Mouse (Mus musculus): Measurements from ENCODE around the gene Zfp646.
A peak's percentile ranks its signal among the peaks of the same experiment; 100 is the strongest.
"Not testable (repeated sequence)": the region's sequence is repeated elsewhere in the genome, so short reads cannot be mapped to it uniquely, and the experiment has no call there.

Gene Zfp646

GRCm38 (mm10) chr7:127885951-127886350 is 9.9 kb downstream of the Zfp646 start:
- DNase-seq: no peak

GRCm38 (mm10) chr7:127886551-127886950 is 10.5 kb downstream of the Zfp646 start:
- no peak for DNase-seq

DNA sequence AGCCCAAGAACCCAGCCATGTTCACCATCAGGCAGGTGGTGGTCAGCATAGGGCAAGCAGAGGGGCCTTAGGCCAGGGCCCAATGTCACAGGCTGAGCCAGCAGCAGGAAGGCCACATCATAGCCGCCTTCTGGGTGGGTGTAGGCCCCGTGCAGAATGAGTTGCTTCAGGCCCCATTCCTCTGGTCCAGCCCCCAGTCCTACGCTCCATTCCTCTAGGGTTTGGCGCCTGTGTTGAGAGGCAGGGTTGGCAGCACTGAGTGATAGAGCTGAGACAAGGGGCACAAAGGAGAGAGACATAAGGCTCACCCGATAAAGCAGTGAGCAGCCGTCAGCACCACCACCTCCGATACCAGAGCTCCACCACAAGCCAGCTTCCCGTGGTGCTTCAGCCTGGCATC is 11.2 kb downstream of the Zfp646 start:
- DNase-seq: no peak

DNA sequence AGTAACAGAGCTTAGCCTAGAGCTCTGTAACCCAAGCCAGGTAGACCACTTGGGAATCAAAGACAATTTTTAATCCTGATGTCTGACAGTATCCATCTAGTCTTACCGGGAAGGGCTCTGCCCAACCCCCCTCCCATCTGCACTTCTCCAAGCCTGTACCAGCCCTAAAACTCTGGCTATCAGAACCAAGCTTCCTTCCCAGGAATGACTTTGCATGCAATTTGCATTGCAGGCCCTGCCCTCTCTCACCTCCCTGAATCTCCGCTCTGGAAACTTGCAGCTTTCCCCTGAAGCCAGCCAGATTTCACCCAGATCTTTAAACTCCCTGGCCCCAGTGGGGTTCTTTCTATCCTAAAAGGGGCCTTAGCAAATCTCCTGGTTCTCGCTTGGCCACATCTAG is 11.8 kb downstream of the Zfp646 start:
- no peak for DNase-seq

- DNase-seq: no peak
Measured at GRCm38 (mm10) chr7:127888821-127889220, 12.8 kb downstream of the Zfp646 start.

GRCm38 (mm10) chr7:127890798-127891197 is 14.8 kb downstream of the Zfp646 start, which contains the start of gene Prss53:
Gene Prss53 (minus strand): TSS chr7:127890970.
- no peak for DNase-seq

DNA sequence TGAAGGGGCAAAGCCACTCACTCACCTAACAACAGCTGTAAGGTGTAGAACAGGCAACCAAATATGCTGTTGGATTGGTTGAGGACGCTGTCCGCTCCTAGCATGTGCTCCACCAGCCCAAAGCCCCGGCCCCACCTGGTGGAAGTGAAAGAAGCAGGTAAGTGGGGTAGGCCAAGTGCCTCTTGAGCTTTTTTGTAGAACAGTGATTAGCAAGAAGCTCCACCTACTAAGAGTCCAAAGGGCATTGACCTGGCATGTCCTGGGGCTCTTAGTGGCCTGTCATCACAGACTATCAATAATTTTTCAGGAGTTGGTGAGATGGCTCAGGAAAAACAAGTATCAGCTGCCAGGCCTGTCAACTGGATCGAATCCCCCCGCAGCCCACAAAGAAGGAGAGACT is 18.5 kb downstream of the Zfp646 start:
- no peak for DNase-seq

- peak; percentile 89 to 91 for DNase-seq
Measured at GRCm38 (mm10) chr7:127895442-127895841, 19.4 kb downstream of the Zfp646 start, which contains the start of the genes Gm21974 and Vkorc1. Gene Gm21974 (minus strand): TSS chr7:127895454. Gene Vkorc1 (minus strand): TSS chr7:127895617.

- DNase-seq: not testable (repeated sequence)
Measured at GRCm38 (mm10) chr7:127895891-127896290, 19.9 kb downstream of the Zfp646 start.

GRCm38 (mm10) chr7:127896384-127896783 is 20.4 kb downstream of the Zfp646 start:
- DNase-seq: peak; percentile 83 to 87

DNA sequence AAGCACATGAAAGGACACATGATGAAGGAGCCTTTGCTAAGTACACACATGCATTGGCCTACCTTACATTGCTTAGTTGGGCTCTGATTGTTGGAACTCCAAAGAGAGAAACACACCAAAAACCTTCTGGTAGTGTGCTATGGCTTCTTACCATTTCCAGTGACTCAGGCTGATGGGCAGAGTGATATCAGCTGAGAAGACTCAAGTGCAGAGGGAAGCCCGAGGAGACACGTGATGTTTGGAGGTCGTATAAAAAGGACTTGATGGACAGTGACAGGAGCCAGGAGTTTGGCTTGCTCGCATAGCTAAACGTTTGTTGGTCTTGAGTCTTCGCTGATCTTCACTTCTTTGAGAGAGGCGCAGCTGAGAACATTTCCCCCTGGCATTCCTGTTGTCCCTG is 21.5 kb downstream of the Zfp646 start:
- DNase-seq: no peak

GRCm38 (mm10) chr7:127898179-127898956 is 22.3 kb downstream of the Zfp646 start:
- peak; percentile 22 to 31 for DNase-seq

DNA sequence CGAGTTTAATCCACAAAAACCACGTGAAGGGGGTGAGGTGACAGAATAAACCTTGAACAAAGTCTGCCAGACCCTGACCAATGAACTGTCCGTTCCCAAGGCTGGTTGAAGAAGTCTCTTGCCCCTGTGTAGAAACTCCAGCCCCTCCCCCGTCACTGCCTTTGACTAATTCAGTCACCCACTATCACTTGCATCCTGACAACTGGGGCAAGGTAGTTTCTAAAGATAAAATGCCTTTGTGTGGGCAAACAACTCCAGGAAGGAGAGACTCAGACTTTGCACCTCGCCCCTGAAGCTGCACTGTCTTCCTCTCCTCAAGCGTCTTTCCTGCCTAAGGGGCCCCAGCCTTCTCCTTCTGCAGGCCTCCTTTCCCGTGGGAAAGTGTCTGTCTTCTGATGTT is 24.0 kb downstream of the Zfp646 start:
- no peak for DNase-seq

GRCm38 (mm10) chr7:127901772-127902171 is 25.8 kb downstream of the Zfp646 start:
- no peak for DNase-seq

GRCm38 (mm10) chr7:127903971-127904796 is 28.2 kb downstream of the Zfp646 start, which contains the start of gene Bckdk:
Gene Bckdk (plus strand): TSS chr7:127904082.
- peak; percentile 70 to 71 for DNase-seq

GRCm38 (mm10) chr7:127907939-127908338 is 31.9 kb downstream of the Zfp646 start:
- DNase-seq: no peak

- no peak for DNase-seq
Measured at GRCm38 (mm10) chr7:127908656-127909055, 32.6 kb downstream of the Zfp646 start.

- peak; percentile 89 to 91 for DNase-seq
Measured at GRCm38 (mm10) chr7:127912190-127912871, 36.3 kb downstream of the Zfp646 start, which contains the start of gene Kat8. Gene Kat8 (plus strand): TSS chr7:127912516.

DNA sequence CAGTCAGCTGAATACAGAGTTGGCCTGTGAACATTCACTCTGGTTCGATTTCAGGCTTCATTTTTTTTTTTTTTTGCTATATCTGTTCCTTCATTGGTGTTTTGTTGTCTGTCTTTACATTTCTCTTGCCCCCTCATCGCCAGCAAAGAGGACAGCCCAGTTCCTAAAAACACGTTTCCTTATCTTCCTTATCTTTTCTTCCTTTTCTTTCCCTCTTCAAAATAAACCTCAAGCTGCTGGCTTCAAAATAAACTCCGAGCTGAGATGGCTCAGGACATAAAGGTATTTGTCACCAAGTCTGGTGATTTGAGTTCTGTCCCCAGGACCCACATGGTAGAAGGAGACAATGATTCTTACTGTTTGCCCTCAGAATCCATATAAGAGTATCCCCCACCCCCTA is 36.9 kb downstream of the Zfp646 start:
- DNase-seq: no peak

GRCm38 (mm10) chr7:127915293-127915692 is 39.3 kb downstream of the Zfp646 start:
- no peak for DNase-seq

- DNase-seq: peak; percentile 72 to 75
Measured at GRCm38 (mm10) chr7:127918203-127918602, 42.2 kb downstream of the Zfp646 start.

DNA sequence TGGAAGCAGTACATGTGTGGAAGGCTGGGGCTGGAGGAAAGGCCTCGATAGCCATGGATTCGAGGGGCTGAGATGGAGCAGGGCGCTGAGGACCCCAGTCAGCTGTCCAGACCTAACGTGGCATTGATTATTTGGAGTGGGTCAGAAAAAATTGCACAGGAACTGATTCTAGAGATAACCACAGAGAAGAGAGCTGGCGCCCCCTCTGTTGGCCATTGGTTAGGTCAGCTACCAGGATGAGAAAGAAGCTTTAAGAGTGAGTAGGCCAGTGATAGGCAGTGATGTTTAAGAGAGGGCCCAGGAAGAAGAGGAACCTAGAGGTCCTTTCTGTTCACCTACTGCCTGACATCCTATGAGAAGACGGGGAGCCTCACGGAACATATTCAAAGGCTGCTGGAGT is 43.3 kb downstream of the Zfp646 start:
- DNase-seq: peak; percentile 53 to 58

- DNase-seq: peak in 1 of 2 experiments; percentile 11
Measured at GRCm38 (mm10) chr7:127921516-127921915, 45.5 kb downstream of the Zfp646 start.

Measured in B cell, adult 2 months (primary cell).